Mouse (Mus musculus): ENCODE results near the gene Mei1.

The Mei1 gene

GRCm38 (mm10) chr15:82063909-82064308 lies 5.9 kb upstream of the Mei1 start:
- POLR2A ChIA-PET, result interaction anchor here in 3 of 4 experiments (0.5 to 1.8 kb wide), 5 partner anchors 12 to 182 kb away, joined by 3 to 8 read pairs (median 4); no protein-coding TSS in a partner anchor
- CTCF ChIA-PET, result interaction anchor here in 3 of 4 experiments (0.6 to 2.1 kb wide), 6 partner anchors 38 to 1468 kb away, joined by 3 to 10 read pairs (median 4); no protein-coding TSS in a partner anchor

- ChIA-PET CTCF (interaction anchor here (0.5 to 2.3 kb wide), 97 partner anchors 9 to 1699 kb away, joined by 3 to 36 read pairs (median 4); partner anchors contain the start of genes Ccdc134 (in 3 of the 4), Srebf2 (in 2 of the 4), Csdc2 (in 1 of the 4) and Polr3h (in 1 of the 4)), POLR2A (interaction anchor here in 3 of 4 experiments (0.6 to 1.9 kb wide), 25 partner anchors 9 to 278 kb away, joined by 3 to 9 read pairs (median 4); partner anchors contain the start of genes Srebf2 (in 2 of the 3), 1500009C09Rik (in 1 of the 3), Pmm1 (in 1 of the 3) and Polr3h (in 1 of the 3))
Observed at GRCm38 (mm10) chr15:82065511-82065910, 4.3 kb upstream of the Mei1 start.

GRCm38 (mm10) chr15:82071816-82072469 lies 2.1 kb downstream of the Mei1 start:
- ChIA-PET CTCF (interaction anchor here in 2 of 4 experiments (0.7 to 1.3 kb wide), 2 partner anchors 9 to 851 kb away, joined by 4 to 6 read pairs; no protein-coding TSS in a partner anchor), POLR2A (interaction anchor here in 3 of 4 experiments (0.7 to 1.2 kb wide), 7 partner anchors 19 to 1369 kb away, joined by 3 to 7 read pairs (median 4); no protein-coding TSS in a partner anchor)

- CTCF ChIA-PET, result interaction anchor here in 1 of 4 experiments (0.6 kb wide), 2 partner anchors 142 to 929 kb away, joined by 5 to 8 read pairs; no protein-coding TSS in a partner anchor
- POLR2A ChIA-PET, result no interaction called here
Observed at GRCm38 (mm10) chr15:82073490-82073889, 3.7 kb downstream of the Mei1 start.

DNA sequence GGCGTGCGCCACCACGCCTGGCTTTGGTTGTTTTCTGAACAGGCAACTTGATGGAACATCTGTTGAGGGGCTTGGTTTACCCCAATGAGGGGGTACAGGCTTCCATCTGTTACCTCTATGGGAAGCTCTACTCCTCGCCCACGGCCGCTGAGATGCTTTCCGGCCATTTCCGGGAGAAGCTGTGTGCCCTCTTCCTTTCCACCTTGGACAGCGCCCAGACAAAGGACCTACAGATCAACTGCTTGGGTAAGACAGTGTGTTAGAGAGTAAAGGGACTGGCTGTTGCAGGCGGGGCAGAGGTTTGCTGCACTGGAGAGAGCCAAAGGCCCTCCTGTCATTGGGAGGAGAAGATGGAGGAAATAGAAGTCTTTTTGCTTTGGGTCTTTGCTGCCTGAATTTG lies 10.1 kb downstream of the Mei1 start:
- ChIA-PET CTCF (interaction anchor here in 3 of 4 experiments (0.6 to 1.9 kb wide), 6 partner anchors 15 to 157 kb away, joined by 3 to 6 read pairs (median 3); partner anchors contain the start of gene Csdc2 (in 1 of the 3)), POLR2A (interaction anchor here in 3 of 4 experiments (0.7 to 1.3 kb wide), 3 partner anchors 120 to 915 kb away, joined by 3 to 8 read pairs (median 4); no protein-coding TSS in a partner anchor)

- ChIA-PET CTCF (interaction anchor here in 3 of 4 experiments (0.6 to 1.9 kb wide), 9 partner anchors 10 to 190 kb away, joined by 3 to 7 read pairs (median 3); no protein-coding TSS in a partner anchor), POLR2A (interaction anchor here in 2 of 4 experiments (1.2 to 1.3 kb wide), 2 partner anchors 39 to 165 kb away, joined by 3 to 4 read pairs; no protein-coding TSS in a partner anchor)
Observed at GRCm38 (mm10) chr15:82081161-82081560, 11.4 kb downstream of the Mei1 start.

DNA sequence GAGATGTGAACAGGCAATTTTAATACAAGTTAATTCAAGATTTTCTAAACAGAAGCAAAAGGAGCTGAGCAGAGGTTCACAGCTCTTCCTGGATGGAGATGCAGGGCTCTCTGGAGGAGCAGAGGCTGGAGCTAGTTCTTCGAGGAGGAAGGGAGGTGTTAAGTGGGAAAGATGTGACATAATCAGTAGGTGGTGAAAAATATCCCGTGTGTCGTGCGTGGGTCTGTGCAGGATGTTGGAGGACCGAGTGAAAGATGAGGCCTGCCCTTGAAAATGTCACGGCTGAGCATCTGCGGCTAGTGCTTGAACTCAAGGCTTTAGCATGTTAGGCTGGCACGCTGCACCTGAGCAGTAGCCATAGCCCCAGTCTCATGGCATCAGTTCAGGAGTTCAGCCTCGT lies 15.8 kb downstream of the Mei1 start:
- ChIA-PET CTCF (interaction anchor here in 3 of 4 experiments (0.6 to 1.9 kb wide), 6 partner anchors 16 to 190 kb away, joined by 3 to 7 read pairs (median 4); no protein-coding TSS in a partner anchor), POLR2A (interaction anchor here in 2 of 4 experiments (0.7 to 1.5 kb wide), 2 partner anchors 21 to 122 kb away, joined by 3 to 8 read pairs; no protein-coding TSS in a partner anchor)

- POLR2A ChIA-PET, result interaction anchor here in 1 of 4 experiments (0.6 to 1.5 kb wide), 2 partner anchors 103 to 122 kb away, joined by 3 read pairs; no protein-coding TSS in a partner anchor
- CTCF ChIA-PET, result interaction anchor here in 3 of 4 experiments (0.6 to 1.9 kb wide), 7 partner anchors 21 to 275 kb away, joined by 3 to 7 read pairs (median 4); no protein-coding TSS in a partner anchor
Observed at GRCm38 (mm10) chr15:82086131-82086530, 16.3 kb downstream of the Mei1 start.

DNA sequence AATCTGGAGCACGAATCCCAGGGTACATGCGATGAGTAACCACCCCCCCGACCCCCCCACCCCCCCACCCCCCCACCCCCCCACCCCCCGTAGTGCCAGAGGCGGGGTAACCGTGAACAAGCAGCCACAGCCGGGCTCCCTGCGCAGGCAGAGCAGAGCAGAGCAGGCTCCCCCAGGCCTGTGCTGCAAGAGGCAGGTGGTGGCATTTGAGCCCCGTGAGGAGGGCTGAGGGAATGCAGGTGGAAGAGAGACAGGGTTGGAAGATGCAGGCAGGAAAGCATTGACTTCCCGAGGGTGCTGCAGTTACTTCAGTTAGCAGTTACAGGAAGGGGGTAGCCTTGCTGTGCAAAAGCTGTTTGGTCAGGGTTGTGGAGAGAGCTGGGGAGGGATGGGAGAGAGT lies 17.5 kb downstream of the Mei1 start:
- CTCF ChIA-PET, result interaction anchor here in 2 of 4 experiments (1.2 to 1.8 kb wide), 2 partner anchors 10 to 22 kb away, joined by 3 to 7 read pairs; no protein-coding TSS in a partner anchor

DNA sequence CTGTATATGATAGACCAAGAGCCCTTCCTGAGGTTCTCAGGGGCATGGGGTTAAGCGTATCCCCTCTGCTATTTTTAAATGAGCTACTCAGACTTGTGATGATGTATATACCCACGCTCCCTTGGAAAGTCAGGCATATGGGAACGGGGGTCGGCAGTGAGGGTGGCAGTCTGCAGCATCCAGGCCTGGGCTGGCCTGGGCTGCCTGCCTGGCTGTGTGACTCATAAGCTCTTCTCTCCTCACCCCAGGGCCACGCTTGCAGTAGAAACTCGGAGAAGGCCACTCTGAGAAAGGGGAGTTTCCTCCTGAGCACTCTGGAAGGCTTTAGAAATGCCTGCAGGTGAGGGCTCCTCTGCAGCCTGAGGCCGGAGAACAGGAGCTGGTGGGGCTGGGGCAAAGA lies 21.3 kb downstream of the Mei1 start:
- POLR2A ChIA-PET, result interaction anchor here in 1 of 4 experiments (0.9 to 1.4 kb wide), 2 partner anchors 19 to 50 kb away, joined by 4 to 5 read pairs; no protein-coding TSS in a partner anchor
- CTCF ChIA-PET, result no interaction called here

More for the DNA sequence above, 17.5 kb downstream of the Mei1 start:
- POLR2A ChIA-PET, result no interaction called here

DNA sequence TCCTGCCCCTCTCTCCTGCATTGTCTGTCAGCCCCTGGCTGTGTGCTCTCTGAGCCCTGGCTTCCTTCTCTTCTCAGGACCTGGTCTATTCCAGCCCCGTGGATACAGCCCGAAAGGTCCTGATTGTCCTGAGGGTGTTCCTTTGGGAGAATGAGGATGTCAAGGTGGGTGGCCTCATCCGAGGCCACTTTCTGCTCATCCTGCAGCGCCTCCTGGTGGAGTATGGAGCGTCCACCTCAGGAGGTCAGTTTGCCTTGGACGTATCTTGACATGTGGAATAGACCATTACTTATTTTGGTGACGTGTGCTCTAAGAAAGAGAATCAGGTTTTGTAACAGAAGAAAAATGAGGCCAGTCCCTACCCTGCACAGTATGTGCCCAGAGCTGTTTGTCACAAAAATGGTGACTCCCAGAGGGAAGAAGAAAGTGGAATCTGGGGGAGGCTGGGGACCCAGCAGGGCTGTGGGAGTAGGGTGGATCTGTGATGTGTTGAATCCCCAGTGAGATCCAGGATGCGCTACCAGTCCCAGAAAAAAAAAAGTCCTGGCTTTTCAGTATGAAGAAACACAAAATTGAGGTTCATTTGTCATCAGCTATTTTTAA lies 37.3 kb downstream of the Mei1 start:
- ChIA-PET POLR2A (interaction anchor here in 1 of 4 experiments (1.3 kb wide), 1 partner anchor 40 kb away, joined by 4 read pairs; the partner anchor contains the start of gene Srebf2), CTCF (interaction anchor here in 2 of 4 experiments (0.5 to 3.7 kb wide), 4 partner anchors 13 to 169 kb away, joined by 4 to 19 read pairs (median 11); no protein-coding TSS in a partner anchor)

DNA sequence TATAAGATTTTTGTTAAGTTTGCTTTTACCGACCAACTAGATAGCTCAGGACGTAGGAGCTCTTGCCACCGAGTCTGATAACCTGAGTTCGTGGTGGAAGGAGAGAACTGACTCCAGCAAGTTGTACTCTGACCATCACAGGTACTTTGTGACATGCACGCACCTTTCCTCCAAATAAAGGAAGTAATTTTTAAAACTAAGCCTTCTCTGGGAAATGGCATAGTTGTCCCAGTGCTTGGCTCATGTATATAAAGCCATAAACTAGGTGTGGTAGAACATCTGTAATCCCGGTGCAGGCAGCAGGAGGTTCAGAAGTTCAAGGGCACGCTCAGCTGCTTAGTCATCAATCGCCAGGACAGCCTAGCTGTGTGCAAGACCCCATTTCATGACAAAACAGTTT lies 50.7 kb downstream of the Mei1 start:
- POLR2A ChIA-PET, result interaction anchor here in 2 of 4 experiments (0.7 to 1.9 kb wide), 5 partner anchors 16 to 735 kb away, joined by 3 to 5 read pairs (median 3); partner anchors contain the start of gene Srebf2 (in 1 of the 2)

DNA sequence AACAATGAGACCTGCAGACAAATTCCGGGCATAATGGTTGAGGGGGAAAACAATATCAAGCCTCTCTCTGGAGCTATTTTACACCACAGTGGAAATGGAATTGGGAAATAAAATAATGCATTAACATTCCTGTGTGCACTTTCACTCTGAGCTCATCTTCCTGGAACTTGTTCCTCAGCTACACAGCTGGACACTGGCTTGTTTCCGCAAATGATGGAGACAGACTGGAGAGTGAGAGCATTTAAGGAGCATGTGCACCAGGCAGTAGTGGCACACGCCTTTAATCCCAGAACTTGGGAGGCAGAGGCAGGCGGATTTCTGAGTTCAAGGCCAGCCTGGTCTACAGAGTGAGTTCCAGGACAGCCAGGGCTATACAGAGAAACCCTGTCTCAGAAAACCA lies 56.9 kb downstream of the Mei1 start:
- CTCF ChIA-PET, result interaction anchor here (0.6 to 1.6 kb wide), 7 partner anchors 8 to 61 kb away, joined by 3 to 4 read pairs (median 4); no protein-coding TSS in a partner anchor

More for the DNA sequence above, 50.7 kb downstream of the Mei1 start:
- CTCF ChIA-PET, result interaction anchor here in 3 of 4 experiments (0.6 to 0.9 kb wide), 3 partner anchors 39 to 182 kb away, joined by 3 to 5 read pairs (median 4); no protein-coding TSS in a partner anchor

GRCm38 (mm10) chr15:82127426-82128374 lies 57.9 kb downstream of the Mei1 start, which contains the start of gene Ccdc134:
Gene Ccdc134, plus strand, starts transcription at chr15:82127922.
- ChIA-PET CTCF (interaction anchor here (0.6 to 1.6 kb wide), 8 partner anchors 21 to 189 kb away, joined by 3 to 5 read pairs (median 4); no protein-coding TSS in a partner anchor), POLR2A (interaction anchor here in 3 of 4 experiments (0.7 to 3.0 kb wide), 27 partner anchors 8 to 1305 kb away, joined by 3 to 20 read pairs (median 3); partner anchors contain the start of genes Srebf2 (in 3 of the 3), Poldip3 (in 1 of the 3), Polr3h (in 1 of the 3) and Tnfrsf13c (in 1 of the 3))

More for the DNA sequence above, 56.9 kb downstream of the Mei1 start:
- POLR2A ChIA-PET, result interaction anchor here (0.6 to 3.0 kb wide), 10 partner anchors 11 to 1023 kb away, joined by 3 to 20 read pairs (median 4); partner anchors contain the start of genes Srebf2 (in 2 of the 4), Poldip3 (in 1 of the 4) and Tnfrsf13c (in 1 of the 4)

DNA sequence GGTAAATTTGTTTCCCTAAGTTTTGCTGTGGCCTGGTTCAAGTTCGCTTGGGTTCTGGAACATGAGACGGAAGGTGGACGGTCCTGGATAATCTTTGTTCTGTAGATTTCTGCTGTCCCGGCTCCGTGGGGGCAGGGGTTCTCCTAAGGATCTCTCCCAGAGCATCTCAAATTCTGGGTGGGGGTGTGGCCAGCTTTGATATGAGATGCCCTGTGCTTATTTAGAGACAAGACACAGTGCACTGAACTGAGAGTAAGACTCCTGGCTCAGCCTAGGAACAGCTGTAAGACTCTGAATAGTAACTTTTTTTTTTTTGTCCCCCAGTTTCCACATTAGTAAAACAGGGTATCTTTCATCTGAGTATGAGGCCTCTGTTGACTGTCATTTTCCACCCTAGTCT lies 58.6 kb downstream of the Mei1 start:
- ChIA-PET POLR2A (interaction anchor here in 3 of 4 experiments (0.8 to 3.0 kb wide), 14 partner anchors 9 to 1305 kb away, joined by 3 to 20 read pairs (median 4); partner anchors contain the start of genes Srebf2 (in 2 of the 3) and Poldip3 (in 1 of the 3)), CTCF (interaction anchor here in 1 of 4 experiments (0.6 to 1.4 kb wide), 2 partner anchors 63 to 189 kb away, joined by 3 read pairs; no protein-coding TSS in a partner anchor)

DNA sequence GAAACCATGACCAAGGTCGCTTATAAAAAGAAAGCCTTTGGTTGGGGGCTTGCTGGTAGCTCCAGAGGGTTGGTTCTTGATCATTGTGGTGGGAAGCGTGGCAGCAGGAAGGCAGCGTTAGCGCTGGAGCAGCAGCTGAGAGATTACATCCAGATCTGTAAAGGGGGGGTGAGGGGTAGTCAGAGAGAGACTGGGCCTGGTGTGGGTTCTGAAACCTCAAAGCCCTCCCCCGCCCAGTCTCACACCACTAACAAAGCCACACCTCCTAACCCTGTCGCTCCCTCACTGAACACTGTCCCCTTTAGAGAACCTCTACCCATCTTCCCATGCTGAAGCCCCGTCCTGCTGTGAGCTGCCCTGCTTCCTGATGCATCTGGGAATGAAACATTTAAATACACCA lies 60.8 kb downstream of the Mei1 start:
- POLR2A ChIA-PET, result interaction anchor here in 1 of 4 experiments (0.7 to 1.8 kb wide), 6 partner anchors 9 to 103 kb away, joined by 3 to 6 read pairs (median 3); partner anchors contain the start of gene Srebf2
- CTCF ChIA-PET, result interaction anchor here in 1 of 4 experiments (1.1 kb wide), 1 partner anchor 106 kb away, joined by 4 read pairs; no protein-coding TSS in a partner anchor
